Comparison of ENCODE assay signal across 11 mouse cellular contexts in genomic region chr12:102319899-102320298, GRCm38 (mm10). TPM values are rescaled to one million over a fixed set of nuclear protein-coding genes. Genes with fewer than 3 reads are reported as not detected.
DNase-seq lines count a peak whose midpoint lies in the region; ATAC-seq lines count a peak whose summit lies in the region.
"Had no signal": no experiment of that assay in that cellular context is flagged by ENCODE, and none has a peak within 500 bp of the region (broad histone marks: within the 10 kb centered on the region; RNA-seq: fewer than 3 reads in every experiment).

No protein-coding gene starts in this region.

- DNase-seq in heart, adult 11 months = peak; percentile 97
- no peak for DNase-seq in heart, postnatal 14 days
- DNase-seq in gastrocnemius, postnatal 25 days = no peak
- no peak for DNase-seq in urinary bladder, postnatal 36 days (ENCODE audit: low spot score in 2 of 2)
- no peak for DNase-seq in cerebellum, adult 9-10 months
- DNase-seq: adrenal gland, adult 8-10 months; thymus, postnatal 4 days had no signal

- H3K4me1 ChIP-seq in limb, embryonic 15.5 days = peaks cover 23% of the 10 kb centered on the region
- H3K4me1 ChIP-seq: neural tube, embryonic 12.5 days had no signal

- ATAC-seq in inflammation-experienced regulatory T-cells, adult 6 months = peak; percentile 21
- ATAC-seq in limb, embryonic 15.5 days (ENCODE audit: insufficient number of reproducible peaks, low FRiP score, low TSS enrichment, low read depth) = no peak
- ATAC-seq in neutrophil, adult 5-6 weeks (ENCODE audit: extremely low read depth, insufficient number of reproducible peaks, low FRiP score, poor library complexity, severe bottlenecking) = peak; percentile 86

- H3K9me3 ChIP-seq in limb, embryonic 15.5 days = no peaks in the 10 kb centered on the region
- H3K9me3 ChIP-seq: neural tube, embryonic 12.5 days had no signal

- peak overlapping the region; percentile 70 for H3K27ac ChIP-seq in limb, embryonic 15.5 days
- H3K27ac ChIP-seq: neural tube, embryonic 12.5 days had no signal

- H3K4me3 ChIP-seq in limb, embryonic 15.5 days = no peak overlapping the region
- H3K4me3 ChIP-seq: neural tube, embryonic 12.5 days had no signal

- intact Hi-C loops in heart, postnatal 14 days (cut with DNase I) = loop anchor here (2.0 kb wide), 1 partner anchor 35 kb away; no protein-coding TSS in a partner anchor

- 47% methylated on average over 2 of the region's 2 CpGs for WGBS in limb, embryonic 15.5 days

- H3K27me3 ChIP-seq in limb, embryonic 15.5 days = no peaks in the 10 kb centered on the region
- H3K27me3 ChIP-seq: neural tube, embryonic 12.5 days had no signal

- H3K4me2 ChIP-seq in limb, embryonic 15.5 days = no peak overlapping the region
- H3K4me2 ChIP-seq: neural tube, embryonic 12.5 days had no signal

- H3K9ac ChIP-seq in limb, embryonic 15.5 days = no peak overlapping the region
- H3K9ac ChIP-seq: neural tube, embryonic 12.5 days had no signal

- H3K36me3 ChIP-seq in limb, embryonic 15.5 days = peaks cover 7% of the 10 kb centered on the region; the same call in 1 of the 2 replicates
- H3K36me3 ChIP-seq: neural tube, embryonic 12.5 days had no signal

RNA-seq across cellular contexts. Expression of gene Rin3, which starts 37.1 kb away (rescaled TPM):
- 10 to 100 TPM; 23.1 to 26.1 TPM for total RNA-seq in heart, postnatal 14 days (2021)
- polyA plus RNA-seq in inflammation-experienced regulatory T-cells, adult 6 months (2017; shearing (Covaris generic)) = 10 to 100 TPM; 45.7 to 59.8 (median 53.3) TPM
- 9.3 and 10.5 TPM in 2 replicates for polyA plus RNA-seq in limb, embryonic 15.5 days (2015; fragmentation: Nextera tagmentation; extraction: Ambion mirVana)
- total RNA-seq in neutrophil, adult 5-6 weeks (2017) = 196 and 218 TPM in 2 replicates
- 1 to 10 TPM; 6.0 to 8.1 TPM for total RNA-seq in gastrocnemius, postnatal 25 days (2021)
